Mouse (Mus musculus) liver, adult (tissue): ENCODE results near the gene Rbm44.

Experiments used
- GATA4 ChIP-seq: IDR thresholded peaks from 2 replicates; pipeline ENCODE4 v1.6.1; 2014; ENCODE audit warnings: mild to moderate bottlenecking, low read length; ENCODE audit not compliant: insufficient replicate concordance

The Rbm44 gene

GRCm38 (mm10) chr1:91215981-91216380 lies 71.1 kb downstream of the Rbm44 start:
- TF ChIP-seq GATA4: no peak

- no peak for TF ChIP-seq GATA4
Measured at GRCm38 (mm10) chr1:91216504-91217267, 71.8 kb downstream of the Rbm44 start.

- no peak for TF ChIP-seq GATA4
Measured at GRCm38 (mm10) chr1:91219641-91220321, 74.9 kb downstream of the Rbm44 start.

GRCm38 (mm10) chr1:91220322-91220672 lies 75.4 kb downstream of the Rbm44 start:
- TF ChIP-seq GATA4: no peak
